Mouse (Mus musculus): ENCODE results near the gene Zbtb20. TPM values are rescaled to one million over a fixed set of nuclear protein-coding genes. Genes with fewer than 3 reads are reported as not detected.
A peak's percentile ranks its signal among the peaks of the same experiment; 100 is the strongest.
"Not testable (repeated sequence)": the region's sequence is repeated elsewhere in the genome, so short reads cannot be mapped to it uniquely, and the experiment has no call there.

The Zbtb20 gene
- total RNA-seq, 2 experiments from 2014 or later, result 259 to 306 TPM

- no peak for DNase-seq (ENCODE audit: low spot score in 2 of 2)
Measured at GRCm38 (mm10) chr16:42908896-42909295, 33.2 kb downstream of the Zbtb20 start.

GRCm38 (mm10) chr16:42910016-42910415 lies 34.3 kb downstream of the Zbtb20 start:
- peak; percentile 8 to 64 for DNase-seq (ENCODE audit: low spot score in 2 of 2)

- peak in 1 of 2 experiments; percentile 41 for DNase-seq (ENCODE audit: low spot score in 2 of 2)
Measured at GRCm38 (mm10) chr16:42910716-42911115, 35.0 kb downstream of the Zbtb20 start.

- no peak for DNase-seq (ENCODE audit: low spot score in 2 of 2)
Measured at GRCm38 (mm10) chr16:42911326-42911725, 35.6 kb downstream of the Zbtb20 start.

GRCm38 (mm10) chr16:42911815-42912214 lies 36.1 kb downstream of the Zbtb20 start:
- DNase-seq (ENCODE audit: low spot score in 2 of 2), result no peak

- peak in 1 of 2 experiments; percentile 36 for DNase-seq (ENCODE audit: low spot score in 2 of 2)
Measured at GRCm38 (mm10) chr16:42913291-42913690, 37.6 kb downstream of the Zbtb20 start.

- peak; percentile 33 to 84 for DNase-seq (ENCODE audit: low spot score in 2 of 2)
Measured at GRCm38 (mm10) chr16:42914457-42915085, 38.9 kb downstream of the Zbtb20 start.

- DNase-seq (ENCODE audit: low spot score in 2 of 2), result no peak
Measured at GRCm38 (mm10) chr16:42919992-42920760, 44.5 kb downstream of the Zbtb20 start.

GRCm38 (mm10) chr16:42921436-42921835 lies 45.8 kb downstream of the Zbtb20 start:
- DNase-seq (ENCODE audit: low spot score in 2 of 2), result no peak

- DNase-seq (ENCODE audit: low spot score in 2 of 2), result no peak
Measured at GRCm38 (mm10) chr16:42938211-42938610, 62.5 kb downstream of the Zbtb20 start.

GRCm38 (mm10) chr16:42947016-42947415 lies 71.3 kb downstream of the Zbtb20 start:
- DNase-seq (ENCODE audit: low spot score in 2 of 2), result peak; percentile 13 to 69

- DNase-seq (ENCODE audit: low spot score in 2 of 2), result not testable (repeated sequence)
Measured at GRCm38 (mm10) chr16:42955401-42955800, 79.7 kb downstream of the Zbtb20 start.

GRCm38 (mm10) chr16:42972872-42973271 lies 97.2 kb downstream of the Zbtb20 start:
- DNase-seq (ENCODE audit: low spot score in 2 of 2), result no peak

- no peak for DNase-seq (ENCODE audit: low spot score in 2 of 2)
Measured at GRCm38 (mm10) chr16:42998896-42999295, 123.2 kb downstream of the Zbtb20 start.

GRCm38 (mm10) chr16:43026351-43026750 lies 150.7 kb downstream of the Zbtb20 start:
- DNase-seq (ENCODE audit: low spot score in 2 of 2), result no peak

- DNase-seq (ENCODE audit: low spot score in 2 of 2), result peak; percentile 25 to 59
Measured at GRCm38 (mm10) chr16:43029243-43029642, 153.6 kb downstream of the Zbtb20 start.

- no peak for DNase-seq (ENCODE audit: low spot score in 2 of 2)
Measured at GRCm38 (mm10) chr16:43035709-43036108, 160.0 kb downstream of the Zbtb20 start.

GRCm38 (mm10) chr16:43036510-43036909 lies 160.8 kb downstream of the Zbtb20 start:
- no peak for DNase-seq (ENCODE audit: low spot score in 2 of 2)

GRCm38 (mm10) chr16:43037320-43037719 lies 161.6 kb downstream of the Zbtb20 start:
- no peak for DNase-seq (ENCODE audit: low spot score in 2 of 2)

GRCm38 (mm10) chr16:43045611-43046010 lies 169.9 kb downstream of the Zbtb20 start:
- no peak for DNase-seq (ENCODE audit: low spot score in 2 of 2)

- no peak for DNase-seq (ENCODE audit: low spot score in 2 of 2)
Measured at GRCm38 (mm10) chr16:43046686-43047085, 171.0 kb downstream of the Zbtb20 start.

- DNase-seq (ENCODE audit: low spot score in 2 of 2), result no peak
Measured at GRCm38 (mm10) chr16:43069666-43070295, 194.1 kb downstream of the Zbtb20 start.
